Mouse (Mus musculus): ENCODE measurements around the gene Tsnax. TPM values are rescaled to one million over a fixed set of nuclear protein-coding genes. Genes with fewer than 3 reads are reported as not detected.

Tsnax gene
- total and polyA plus RNA-seq, 3 experiments = 105 to 160 TPM; not detected in 1

DNA sequence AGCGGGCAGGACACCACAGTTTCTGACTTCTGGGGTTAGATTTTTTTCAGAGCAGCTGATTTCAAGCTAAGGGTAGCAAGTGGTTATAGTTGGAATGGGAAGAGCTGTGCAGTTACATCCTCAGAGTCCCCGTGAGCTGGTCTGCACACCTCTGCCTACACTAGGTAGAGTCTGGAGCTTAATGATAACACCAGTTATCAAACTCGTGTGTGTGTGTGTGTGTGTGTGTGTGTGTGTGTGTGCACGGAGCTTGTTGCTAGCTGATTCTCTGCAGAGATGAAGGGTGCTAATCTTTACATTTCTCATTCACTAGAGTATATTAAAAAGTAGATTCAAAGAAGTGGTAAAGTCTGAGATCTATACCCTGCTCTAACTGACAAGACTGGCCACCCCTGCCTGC is 38.5 kb upstream of the Tsnax start:
- Histone ChIP-seq H3K27ac (ENCODE audit: control insufficient read depth, low read depth, low read length) (peak overlapping the region; percentile 63), H3K4me3 (ENCODE audit: control insufficient read depth in 1 of 2, insufficient read depth in 1 of 2, low read depth in 2 of 2, low read length in 2 of 2) (peak overlapping the region in 1 of 2 experiments; percentile 17; a peak in 1 of 4 replicates), H3K4me1 (ENCODE audit: control insufficient read depth in 1 of 2, insufficient read depth in 2 of 2, low read length in 2 of 2) (peaks cover 6 to 16% of the 10 kb centered on the region in 2 experiments), H3K36me3 (ENCODE audit: control insufficient read depth in 1 of 2, insufficient read depth in 2 of 2, low read length in 2 of 2) (peaks cover 0 to 8% of the 10 kb centered on the region in 2 experiments; a peak in 2 of 4 replicates), H3K9ac (ENCODE audit: control insufficient read depth, low read depth, low read length, poor library complexity, severe bottlenecking) (peak overlapping the region; percentile 39; the same call in 1 of the 2 replicates), H3K27me3 (ENCODE audit: control insufficient read depth in 1 of 2, insufficient read depth in 2 of 2, low read length in 2 of 2) (no peaks in the 10 kb centered on the region), H3K79me2 (ENCODE audit: control insufficient read depth, insufficient read depth, low read length, poor library complexity) (no peaks in the 10 kb centered on the region), H3K9me3 (replicated peaks; ENCODE audit: insufficient read depth, low read length) (no peaks in the 10 kb centered on the region)
- TF ChIP-seq ZMIZ1 (IDR thresholded peaks at IDR 0.05; ENCODE audit: low read depth, low read length) (no peak), ZNF384 (IDR thresholded peaks at IDR 0.05; ENCODE audit: low read depth, low read length) (0 out of 2 replicates have a peak, but pooled peaks have one; percentile 36), USF1 (IDR thresholded peaks at IDR 0.05; ENCODE audit: low read depth, low read length) (no peak), BHLHE40 (IDR thresholded peaks at IDR 0.05; ENCODE audit: borderline replicate concordance, low read depth, low read length) (peak; percentile 56), RCOR1 (IDR thresholded peaks at IDR 0.05; ENCODE audit: low read depth, low read length) (peak; percentile 64), POLR2AphosphoS2 (IDR thresholded peaks at IDR 0.05; ENCODE audit: low read length) (no peak), MYB (IDR thresholded peaks at IDR 0.05; ENCODE audit: low read depth, low read length) (no peak), MEF2A (IDR thresholded peaks at IDR 0.05; ENCODE audit: extremely low read depth, insufficient replicate concordance, low read depth, low read length, poor library complexity, severe bottlenecking) (0 out of 2 replicates have a peak, but pooled peaks have one; percentile 53), MAZ (IDR thresholded peaks at IDR 0.05; ENCODE audit: low read depth, low read length) (no peak), GATA1 (IDR thresholded peaks at IDR 0.05; ENCODE audit: low read depth, low read length) (peak; percentile 81), CHD2 (IDR thresholded peaks at IDR 0.05; ENCODE audit: low read length) (no peak), SMC3 (IDR thresholded peaks at IDR 0.05; ENCODE audit: low read depth, low read length) (no peak), MAX (IDR thresholded peaks at IDR 0.05; ENCODE audit: low read length) (no peak), ELF1 (IDR thresholded peaks at IDR 0.05; ENCODE audit: low read depth, low read length) (no peak), EP300 (IDR thresholded peaks at IDR 0.05; ENCODE audit: low read depth in 1 of 2, low read length in 2 of 2) (peak; percentile 80 to 85), POLR2AphosphoS5 (IDR thresholded peaks at IDR 0.05; ENCODE audit: borderline replicate concordance, low read depth, low read length) (no peak), ETS1 (IDR thresholded peaks at IDR 0.05; ENCODE audit: low read depth, low read length) (peak; percentile 70), TAL1 (IDR thresholded peaks at IDR 0.05; ENCODE audit: low read length) (peak; percentile 46), UBTF (IDR thresholded peaks at IDR 0.05; ENCODE audit: borderline replicate concordance, insufficient read depth, low read depth, low read length) (no peak), MAFK (IDR thresholded peaks at IDR 0.05; ENCODE audit: borderline replicate concordance, low read depth, low read length) (no peak), TCF12 (IDR thresholded peaks at IDR 0.05; ENCODE audit: low read depth, low read length) (peak; percentile 93), RAD21 (IDR thresholded peaks at IDR 0.05; ENCODE audit: low read depth, low read length) (no peak), SIN3A (IDR thresholded peaks at IDR 0.05; ENCODE audit: low read length) (peak; percentile 50; the same call in 1 of the 2 replicates)
- DNase-seq (ENCODE audit: low read depth, low spot score) = peak; percentile 66
